Mouse (Mus musculus): Measurements from ENCODE around the gene AC140267.1.

- TF ChIP-seq EP300 (IDR thresholded peaks at IDR 0.05; ENCODE audit: low read depth) (no peak; the same call in 1 of the 2 replicates), CTCF (IDR thresholded peaks at IDR 0.05; ENCODE audit: low read depth) (peak; percentile 47)
Observed at GRCm38 (mm10) chr15:80233733-80234509, 1.7 kb upstream of the AC140267.1 start, which contains the start of gene Mief1.
